Mouse (Mus musculus) urinary bladder, adult 2 months (tissue): ENCODE results near the gene Tmem167b. TPM values are rescaled to one million over a fixed set of nuclear protein-coding genes. Genes with fewer than 3 reads are reported as not detected.

Experiments used
- DNase-seq: peaks from one replicate; pipeline ENCODE4 v3.0.0; 2022; ENCODE audit warnings: low spot score
- polyA plus RNA-seq: library from polyadenylated mRNA; depleted of rRNA; stranded (reverse); fragments of >200 nt; gene quantifications from 2 replicates; pipeline ENCODE4 v1.2.3, GENCODE M21; 2012; rRNA removed

Tmem167b gene
- polyA plus RNA-seq, 1 experiment: 13.8 TPM

GRCm38 (mm10) chr3:108536517-108537260 is 25.6 kb downstream of the Tmem167b start, which contains the start of gene 5330417C22Rik:
Gene 5330417C22Rik, minus strand, starts transcription at chr3:108536536.
- DNase-seq: peak; percentile 28

GRCm38 (mm10) chr3:108535896-108536516 is 26.3 kb downstream of the Tmem167b start:
- DNase-seq: no peak

GRCm38 (mm10) chr3:108533951-108534350 is 28.3 kb downstream of the Tmem167b start, which contains the start of gene 1700013F07Rik:
Gene 1700013F07Rik, plus strand, starts transcription at chr3:108534150.
- DNase-seq: no peak

DNA sequence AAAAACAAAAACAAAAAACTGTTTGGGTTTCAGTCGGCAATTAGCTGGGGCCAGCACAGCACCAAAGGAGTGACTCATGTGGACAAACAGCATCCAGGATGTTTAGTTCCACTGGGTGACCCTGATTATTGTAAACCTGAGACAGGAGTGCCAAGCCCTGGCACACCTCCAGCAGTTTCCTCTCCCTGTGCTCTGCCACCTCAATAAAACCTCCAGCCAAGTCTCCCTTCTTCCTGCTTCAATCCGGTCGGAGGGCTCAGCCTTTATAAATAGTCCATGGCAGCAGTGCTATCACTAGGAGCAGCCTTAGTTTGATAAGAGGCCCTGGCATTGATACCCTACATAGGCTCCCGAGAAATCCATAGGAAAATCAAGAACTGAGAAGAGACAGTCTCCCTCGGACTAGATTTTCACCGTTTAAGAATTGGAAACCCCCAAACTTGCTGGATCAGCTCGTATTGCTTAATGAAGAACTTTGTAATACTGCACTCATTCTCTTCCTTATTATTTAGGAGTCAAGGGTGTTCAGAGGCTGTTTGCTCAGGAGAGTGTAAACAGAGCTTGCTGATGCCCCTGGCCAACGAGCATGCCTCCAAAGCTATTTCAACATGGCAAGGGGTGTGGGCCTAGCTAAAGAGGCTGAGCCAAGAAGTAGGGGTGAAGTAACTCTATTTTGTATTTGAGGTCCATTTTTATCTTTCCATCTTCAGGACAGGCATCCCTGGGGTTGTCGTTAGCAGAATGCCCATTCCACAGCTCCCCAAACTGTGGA is 29.0 kb downstream of the Tmem167b start:
- no peak for DNase-seq

DNA sequence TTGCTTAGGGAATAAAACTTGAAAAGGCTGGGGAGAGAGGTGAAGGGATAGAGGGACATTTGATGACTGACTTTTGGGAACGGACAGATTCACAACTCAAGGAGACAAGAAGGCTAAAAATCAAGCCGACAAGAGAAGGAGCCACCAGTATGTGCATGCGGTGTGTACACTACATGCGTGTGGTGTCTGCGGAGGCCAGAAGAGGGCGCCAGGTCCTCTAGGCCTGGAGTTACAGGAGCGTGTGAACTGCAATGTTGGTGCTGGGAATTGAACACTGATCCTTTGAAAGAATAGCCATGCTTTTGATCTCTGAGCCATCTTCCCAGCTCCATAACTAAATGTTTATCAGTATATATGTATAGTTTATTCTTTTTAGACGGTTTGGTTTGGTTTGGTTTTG is 33.8 kb downstream of the Tmem167b start:
- no peak for DNase-seq

GRCm38 (mm10) chr3:108523415-108523814 is 38.9 kb downstream of the Tmem167b start:
- no peak for DNase-seq

GRCm38 (mm10) chr3:108518276-108518675 is 44.0 kb downstream of the Tmem167b start:
- no peak for DNase-seq

DNA sequence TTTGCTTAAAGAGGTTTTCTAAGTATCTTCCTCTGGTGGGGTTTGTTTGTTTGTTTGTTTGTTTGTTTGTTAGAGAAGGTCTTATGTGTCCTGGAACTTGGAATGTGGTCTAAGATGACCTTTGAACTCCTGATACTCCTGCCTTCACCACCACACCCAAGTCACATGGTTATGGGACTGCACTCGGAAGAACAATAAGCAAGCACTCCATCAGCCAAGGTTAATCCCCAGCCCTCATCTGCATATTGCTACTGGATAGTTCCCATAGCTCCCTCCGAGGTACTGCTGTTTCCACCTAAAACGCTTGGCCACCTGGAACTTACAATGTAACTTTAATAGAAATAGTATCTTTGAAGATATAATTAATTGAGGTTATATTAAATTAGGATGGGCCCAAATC is 48.8 kb downstream of the Tmem167b start:
- DNase-seq: no peak

- DNase-seq: no peak
Observed at GRCm38 (mm10) chr3:108510716-108511483, 51.4 kb downstream of the Tmem167b start.

- DNase-seq: no peak
Observed at GRCm38 (mm10) chr3:108510156-108510555, 52.1 kb downstream of the Tmem167b start.

- DNase-seq: no peak
Observed at GRCm38 (mm10) chr3:108508745-108509474, 53.4 kb downstream of the Tmem167b start.

Other genes starting within 250 kb of the Tmem167b start
- gene Mybphl, start 197.6 kb downstream of the Tmem167b start, polyA plus RNA-seq: not detected in 2 replicates
- 4.0 and 4.4 TPM in 2 replicates for gene Psrc1, start 178.6 kb downstream of the Tmem167b start, polyA plus RNA-seq
- gene Celsr2, start 146.9 kb downstream of the Tmem167b start, polyA plus RNA-seq: 4.6 and 7.2 TPM in 2 replicates
- gene Sars, start 117.3 kb downstream of the Tmem167b start, polyA plus RNA-seq: 64.1 and 86.7 TPM in 2 replicates
- 0.11 and 0.16 TPM in 2 replicates for gene 1700013F07Rik, start 28.3 kb downstream of the Tmem167b start, polyA plus RNA-seq
- gene 5330417C22Rik, start 25.9 kb downstream of the Tmem167b start, polyA plus RNA-seq: 0.30 and 0.53 TPM in 2 replicates
- 30.7 and 31.1 TPM in 2 replicates for gene Taf13, start 9.2 kb upstream of the Tmem167b start, polyA plus RNA-seq
- 10.8 and 12.7 TPM in 2 replicates for gene Wdr47, start 28.8 kb upstream of the Tmem167b start, polyA plus RNA-seq
- 63.0 and 79.4 TPM in 2 replicates for gene Clcc1, start 91.4 kb upstream of the Tmem167b start, polyA plus RNA-seq
- gene Gpsm2, start 159.8 kb upstream of the Tmem167b start, polyA plus RNA-seq: 26.2 and 26.8 TPM in 2 replicates
- gene Aknad1, start 177.2 kb upstream of the Tmem167b start, polyA plus RNA-seq: 2.6 and 2.9 TPM in 2 replicates